Mouse (Mus musculus) lung, postnatal 0 days (tissue): ENCODE data around the gene Gzma. TPM values are rescaled to one million over a fixed set of nuclear protein-coding genes. Genes with fewer than 3 reads are reported as not detected.

Source experiments
- ATAC-seq: fragments of 200-750 bp; cut with Nextera tagmentation; 2 replicates; pipeline ENCODE4 v1.8.0; 2017; ENCODE audit warnings: moderate library complexity
- DNase-seq: peaks from one replicate; pipeline ENCODE4 v3.0.0-alpha.2; 2016; ENCODE audit warnings: low spot score
- H3K27ac ChIP-seq: fragments of 300-500 bp; sonication (generic); 2 replicates; pipeline ENCODE4 v1.5.1; 2014; ENCODE audit warnings: antibody characterized with exemption, mild to moderate bottlenecking, low read length, mixed read lengths
- H3K27me3 ChIP-seq: fragments of 300-500 bp; sonication (generic); replicated peaks from 2 replicates; pipeline ENCODE4 v1.6.1; 2014; ENCODE audit warnings: low read length, mixed read lengths; ENCODE audit not compliant: insufficient read depth
- H3K36me3 ChIP-seq: fragments of 300-500 bp; sonication (generic); 2 replicates; pipeline ENCODE4 v1.6.1; 2014; ENCODE audit warnings: low read length, mixed read lengths; ENCODE audit not compliant: insufficient read depth
- H3K4me1 ChIP-seq: fragments of 300-500 bp; sonication (generic); 2 replicates; pipeline ENCODE4 v1.6.1; 2014; ENCODE audit warnings: antibody characterized with exemption, low read depth, low read length, mixed read lengths; ENCODE audit not compliant: insufficient read depth
- H3K4me2 ChIP-seq: fragments of 300-500 bp; sonication (generic); replicated peaks from 2 replicates; pipeline ENCODE4 v1.6.1; 2014; ENCODE audit warnings: low read depth, mild to moderate bottlenecking, low read length, moderate library complexity, mixed read lengths
- H3K4me3 ChIP-seq: fragments of 300-500 bp; sonication (generic); 2 replicates; pipeline ENCODE4 v1.5.1; 2014; ENCODE audit warnings: low read depth, low read length
- H3K9ac ChIP-seq: fragments of 300-500 bp; sonication (generic); replicated peaks from 2 replicates; pipeline ENCODE4 v1.6.1; 2014; ENCODE audit warnings: low read depth, mild to moderate bottlenecking
- H3K9me3 ChIP-seq: fragments of 300-500 bp; sonication (generic); 2 replicates; pipeline ENCODE4 v1.6.1; 2016; ENCODE audit warnings: low read length, mixed read lengths
- CTCF ChIP-seq: IDR thresholded peaks from 2 replicates; pipeline ENCODE4 v1.5.1; 2016; ENCODE audit warnings: antibody characterized with exemption, mild to moderate bottlenecking
- EP300 ChIP-seq: IDR thresholded peaks from 2 replicates; pipeline ENCODE4 v1.6.1; 2016; ENCODE audit warnings: antibody characterized with exemption, mild to moderate bottlenecking, control low read depth
- WGBS: fragments of 180-500 bp; shearing (Covaris S2); extraction: QIAGEN DNeasy Blood & Tissue Kit; methylation state at CpG from one replicate; pipeline ENCODE4 v1.1.7; 2014; 5-methylcytosine and 5-hydroxymethylcytosine counted together
- polyA plus RNA-seq: library from polyadenylated mRNA; unstranded; fragments of >200 nt; fragmentation: Nextera tagmentation; extraction: Ambion mirVana; gene quantifications from 2 replicates; pipeline ENCODE4 v1.2.1, GENCODE M21; 2015

The Gzma gene
- polyA plus RNA-seq, 1 experiment from 2014 or later, result 5.1 TPM

- H3K36me3 ChIP-seq, result no peaks in the 10 kb centered on the region
- no peaks in the 10 kb centered on the region for H3K4me1 ChIP-seq
- no peak for DNase-seq
- no peak overlapping the region for H3K4me3 ChIP-seq
- H3K9ac ChIP-seq, result no peak overlapping the region
- no peaks in the 10 kb centered on the region for H3K9me3 ChIP-seq
- TF ChIP-seq EP300 (no peak), CTCF (no peak)
- ATAC-seq, result no peak
- WGBS, result 72% methylated on average over 13 of the region's 13 CpGs
- no peak overlapping the region for H3K4me2 ChIP-seq
- H3K27me3 ChIP-seq, result no peaks in the 10 kb centered on the region
- no peak overlapping the region for H3K27ac ChIP-seq
Measured at GRCm38 (mm10) chr13:113087226-113088017, 13.4 kb downstream of the Gzma start.

GRCm38 (mm10) chr13:113084732-113085131 lies 16.0 kb downstream of the Gzma start:
- WGBS, result 45% methylated on average over 5 of the region's 5 CpGs
- Histone ChIP-seq H3K27ac (no peak overlapping the region), H3K9me3 (no peaks in the 10 kb centered on the region), H3K4me1 (no peaks in the 10 kb centered on the region), H3K9ac (no peak overlapping the region), H3K4me2 (no peak overlapping the region), H3K36me3 (no peaks in the 10 kb centered on the region), H3K27me3 (no peaks in the 10 kb centered on the region), H3K4me3 (no peak overlapping the region)
- ATAC-seq (no peak), DNase-seq (no peak)
- no peak for TF ChIP-seq EP300

GRCm38 (mm10) chr13:113082101-113082500 lies 18.7 kb downstream of the Gzma start:
- H3K27ac ChIP-seq, result no peak overlapping the region
- TF ChIP-seq CTCF, result no peak
- no peak for TF ChIP-seq EP300
- H3K9me3 ChIP-seq, result no peaks in the 10 kb centered on the region
- H3K36me3 ChIP-seq, result no peaks in the 10 kb centered on the region
- H3K4me1 ChIP-seq, result no peaks in the 10 kb centered on the region
- DNase-seq (no peak), ATAC-seq (no peak)
- no peaks in the 10 kb centered on the region for H3K27me3 ChIP-seq
- H3K4me2 ChIP-seq, result no peak overlapping the region
- H3K9ac ChIP-seq, result no peak overlapping the region
- H3K4me3 ChIP-seq, result no peak overlapping the region
- 73% methylated on average over 1 of the region's 1 CpGs for WGBS

- H3K9me3 ChIP-seq, result no peaks in the 10 kb centered on the region
- no peak overlapping the region for H3K27ac ChIP-seq
- 76% methylated on average over 9 of the region's 9 CpGs for WGBS
- no peaks in the 10 kb centered on the region for H3K36me3 ChIP-seq
- H3K9ac ChIP-seq, result no peak overlapping the region
- H3K4me3 ChIP-seq, result no peak overlapping the region
- no peak overlapping the region for H3K4me2 ChIP-seq
- ATAC-seq, result no peak
- H3K27me3 ChIP-seq, result no peaks in the 10 kb centered on the region
- H3K4me1 ChIP-seq, result no peaks in the 10 kb centered on the region
- TF ChIP-seq CTCF, result no peak
- no peak for TF ChIP-seq EP300
- no peak for DNase-seq
Measured at GRCm38 (mm10) chr13:113079021-113079420, 21.8 kb downstream of the Gzma start.

- Histone ChIP-seq H3K4me1 (no peaks in the 10 kb centered on the region), H3K4me2 (no peak overlapping the region), H3K4me3 (no peak overlapping the region), H3K36me3 (no peaks in the 10 kb centered on the region), H3K27ac (no peak overlapping the region), H3K9me3 (no peaks in the 10 kb centered on the region), H3K9ac (no peak overlapping the region), H3K27me3 (no peaks in the 10 kb centered on the region)
- DNase-seq, result no peak
- WGBS, result 85% methylated on average over 9 of the region's 9 CpGs
- TF ChIP-seq CTCF (no peak), EP300 (no peak)
- ATAC-seq, result no peak
Measured at GRCm38 (mm10) chr13:113064542-113064941, 36.2 kb downstream of the Gzma start.

- WGBS, result 74% methylated on average over 6 of the region's 6 CpGs
Measured at GRCm38 (mm10) chr13:113061746-113062145, 39.0 kb downstream of the Gzma start.

More at GRCm38 (mm10) chr13:113061746-113062145, 39.0 kb downstream of the Gzma start:
- no peak overlapping the region for H3K4me2 ChIP-seq
- H3K36me3 ChIP-seq, result no peaks in the 10 kb centered on the region
- H3K9me3 ChIP-seq, result no peaks in the 10 kb centered on the region
- no peaks in the 10 kb centered on the region for H3K4me1 ChIP-seq
- no peak overlapping the region for H3K27ac ChIP-seq
- H3K9ac ChIP-seq, result no peak overlapping the region
- H3K4me3 ChIP-seq, result no peak overlapping the region
- DNase-seq (no peak), ATAC-seq (no peak)
- TF ChIP-seq EP300 (no peak), CTCF (no peak)
- no peaks in the 10 kb centered on the region for H3K27me3 ChIP-seq
